Mouse (Mus musculus): Measurements from ENCODE around the gene Lrrc8c. TPM values are rescaled to one million over a fixed set of nuclear protein-coding genes. Genes with fewer than 3 reads are reported as not detected.

Lrrc8c gene
- polyA plus RNA-seq, 1 experiment from 2014 or later = 13.5 TPM

DNA sequence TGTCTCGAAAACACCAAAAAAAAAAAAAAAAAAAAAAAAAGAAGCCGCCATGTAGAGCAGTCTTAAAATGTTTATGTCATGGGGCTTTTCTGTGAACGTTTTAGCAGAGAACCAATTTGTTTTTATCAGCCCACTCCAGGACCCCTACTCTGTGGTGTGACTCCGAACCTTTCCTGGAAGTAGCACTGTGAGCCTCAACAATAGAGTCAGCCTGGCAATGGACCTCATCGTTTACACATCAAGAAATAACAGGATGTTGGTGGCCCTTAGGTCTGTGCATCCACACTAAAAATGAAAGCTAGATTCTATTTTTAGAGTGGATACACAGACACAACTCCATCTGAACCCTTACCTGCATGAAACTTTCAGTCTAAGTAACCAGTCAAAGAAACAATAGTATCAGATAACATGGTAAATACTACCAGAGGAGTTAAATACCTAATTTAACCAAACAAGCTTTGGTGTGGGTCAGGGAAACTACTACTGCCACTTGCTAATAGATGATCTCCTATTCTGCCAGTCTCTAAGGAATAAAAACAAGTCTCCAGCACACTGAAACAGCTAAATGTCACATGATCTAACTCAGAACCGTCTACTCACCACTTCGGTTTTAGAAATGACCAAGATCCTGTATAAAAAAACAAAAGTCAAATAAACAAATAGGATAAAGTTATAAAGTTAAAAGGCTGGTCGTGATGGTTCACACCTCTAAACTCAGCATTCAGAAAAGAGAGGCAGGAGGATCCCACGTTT, 95.7 kb downstream of the Lrrc8c start:
- WGBS = 68% methylated on average over 8 of the region's 9 CpGs
- DNase-seq (ENCODE audit: low spot score) = no peak
- no peak overlapping the region for H3K27ac ChIP-seq (replicated peaks; ENCODE audit: low read depth, low read length)
- H3K9me3 ChIP-seq (replicated peaks; ENCODE audit: control insufficient read depth, low read length) = no peaks in the 10 kb centered on the region
- H3K27me3 ChIP-seq (ENCODE audit: control insufficient read depth, insufficient read depth, low read length) = no peaks in the 10 kb centered on the region
- no peak overlapping the region for H3K4me3 ChIP-seq (ENCODE audit: low read depth, low read length)
- H3K9ac ChIP-seq (replicated peaks; ENCODE audit: low read length) = no peak overlapping the region
- H3K36me3 ChIP-seq (replicated peaks; ENCODE audit: control insufficient read depth, insufficient read depth, low read depth, low read length) = no peaks in the 10 kb centered on the region
- no peak overlapping the region for H3K4me2 ChIP-seq (ENCODE audit: low read depth, low read length)
- ATAC-seq (replicated peaks; ENCODE audit: insufficient number of reproducible peaks, low FRiP score, low TSS enrichment, low read depth) = no peak
- H3K4me1 ChIP-seq (ENCODE audit: control insufficient read depth, insufficient read depth, low read length) = no peaks in the 10 kb centered on the region

DNA sequence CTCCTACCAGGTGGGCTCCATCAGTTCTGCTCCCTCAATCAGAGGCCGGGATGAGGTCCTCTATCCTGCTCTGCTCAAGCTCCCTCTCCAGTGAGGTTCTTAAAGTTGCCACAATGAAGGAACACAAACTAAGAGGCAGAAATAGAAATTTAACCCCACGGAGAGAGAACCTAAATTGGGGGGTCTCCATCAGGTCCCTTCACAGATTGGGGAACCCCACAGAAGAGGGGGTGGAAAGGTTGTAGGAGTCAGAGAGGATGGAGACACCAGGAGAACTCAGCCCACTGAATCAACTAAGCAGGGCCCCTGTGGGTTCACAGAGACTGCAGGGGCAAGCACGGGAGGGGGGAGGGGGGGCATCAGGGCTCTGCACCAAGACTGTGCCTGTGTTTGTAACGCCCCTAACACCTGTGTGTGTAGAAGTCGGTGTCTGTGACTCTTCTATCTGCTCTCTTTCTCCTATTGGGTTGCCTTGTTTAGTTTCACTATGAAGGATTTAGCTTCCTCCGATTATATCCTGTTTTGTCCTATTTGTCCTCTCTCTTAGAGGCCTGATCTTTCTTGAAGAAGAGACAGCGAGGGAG, 96.8 kb downstream of the Lrrc8c start:
- Histone ChIP-seq H3K4me2 (ENCODE audit: low read depth, low read length) (no peak overlapping the region), H3K9ac (replicated peaks; ENCODE audit: low read length) (no peak overlapping the region), H3K27me3 (ENCODE audit: control insufficient read depth, insufficient read depth, low read length) (no peaks in the 10 kb centered on the region), H3K9me3 (replicated peaks; ENCODE audit: control insufficient read depth, low read length) (no peaks in the 10 kb centered on the region), H3K4me3 (ENCODE audit: low read depth, low read length) (no peak overlapping the region), H3K36me3 (replicated peaks; ENCODE audit: control insufficient read depth, insufficient read depth, low read depth, low read length) (no peaks in the 10 kb centered on the region), H3K27ac (replicated peaks; ENCODE audit: low read depth, low read length) (no peak overlapping the region), H3K4me1 (ENCODE audit: control insufficient read depth, insufficient read depth, low read length) (no peaks in the 10 kb centered on the region)
- no peak for ATAC-seq (replicated peaks; ENCODE audit: insufficient number of reproducible peaks, low FRiP score, low TSS enrichment, low read depth)
- 72% methylated on average over 7 of the region's 7 CpGs for WGBS
- no peak for DNase-seq (ENCODE audit: low spot score)

DNA sequence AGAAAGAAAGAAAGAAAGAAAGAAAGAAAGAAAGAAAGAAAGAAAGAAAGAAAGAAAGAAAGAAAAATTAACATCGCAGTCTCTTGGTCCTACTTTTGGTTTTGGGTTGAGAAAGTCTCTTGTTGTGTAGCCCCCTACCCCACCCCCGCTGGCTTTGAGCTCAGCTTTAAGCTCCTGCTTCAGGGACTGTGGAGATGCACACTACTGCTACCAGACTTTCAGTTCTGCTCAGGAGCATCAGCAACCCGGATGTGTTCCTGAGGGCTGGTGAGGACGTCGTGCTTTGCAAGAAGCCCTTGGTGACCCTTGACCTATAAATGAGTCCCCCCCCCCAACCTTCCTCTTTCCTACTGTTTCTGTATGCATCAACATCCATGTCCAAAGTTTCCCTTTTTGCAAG, 97.3 kb downstream of the Lrrc8c start:
- Histone ChIP-seq H3K27ac (replicated peaks; ENCODE audit: low read depth, low read length) (no peak overlapping the region), H3K36me3 (replicated peaks; ENCODE audit: control insufficient read depth, insufficient read depth, low read depth, low read length) (no peaks in the 10 kb centered on the region), H3K9me3 (replicated peaks; ENCODE audit: control insufficient read depth, low read length) (no peaks in the 10 kb centered on the region), H3K4me2 (ENCODE audit: low read depth, low read length) (no peak overlapping the region), H3K4me1 (ENCODE audit: control insufficient read depth, insufficient read depth, low read length) (no peaks in the 10 kb centered on the region), H3K9ac (replicated peaks; ENCODE audit: low read length) (no peak overlapping the region), H3K4me3 (ENCODE audit: low read depth, low read length) (no peak overlapping the region), H3K27me3 (ENCODE audit: control insufficient read depth, insufficient read depth, low read length) (no peaks in the 10 kb centered on the region)
- 59% methylated on average over 5 of the region's 5 CpGs for WGBS
- no peak for ATAC-seq (replicated peaks; ENCODE audit: insufficient number of reproducible peaks, low FRiP score, low TSS enrichment, low read depth)
- no peak for DNase-seq (ENCODE audit: low spot score)

DNA sequence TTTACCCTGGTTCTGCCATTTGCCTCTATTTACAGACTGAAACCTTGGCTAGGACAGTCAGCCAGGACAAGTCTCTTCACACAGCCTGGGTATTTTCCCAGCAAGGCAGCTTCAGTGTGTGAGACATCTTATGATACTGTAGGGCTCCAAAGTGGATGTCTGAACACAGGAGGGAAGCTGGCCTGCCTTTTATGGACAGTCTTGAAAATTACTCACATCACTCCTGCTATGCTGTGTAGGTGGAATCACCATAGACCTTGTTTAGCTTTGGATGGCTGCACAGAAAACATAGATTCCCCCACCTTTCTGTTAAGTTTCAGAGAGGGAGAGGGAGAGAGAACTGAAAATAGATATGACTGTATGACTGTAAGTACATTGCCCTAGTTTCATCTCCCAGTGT, 99.3 kb downstream of the Lrrc8c start:
- H3K27me3 ChIP-seq (ENCODE audit: control insufficient read depth, insufficient read depth, low read length) = no peaks in the 10 kb centered on the region
- no peak overlapping the region for H3K9ac ChIP-seq (replicated peaks; ENCODE audit: low read length)
- H3K4me2 ChIP-seq (ENCODE audit: low read depth, low read length) = no peak overlapping the region
- H3K9me3 ChIP-seq (replicated peaks; ENCODE audit: control insufficient read depth, low read length) = no peaks in the 10 kb centered on the region
- ATAC-seq (replicated peaks; ENCODE audit: insufficient number of reproducible peaks, low FRiP score, low TSS enrichment, low read depth) = no peak
- H3K4me3 ChIP-seq (ENCODE audit: low read depth, low read length) = no peak overlapping the region
- H3K36me3 ChIP-seq (replicated peaks; ENCODE audit: control insufficient read depth, insufficient read depth, low read depth, low read length) = no peaks in the 10 kb centered on the region
- H3K4me1 ChIP-seq (ENCODE audit: control insufficient read depth, insufficient read depth, low read length) = no peaks in the 10 kb centered on the region
- no peak overlapping the region for H3K27ac ChIP-seq (replicated peaks; ENCODE audit: low read depth, low read length)
- no peak for DNase-seq (ENCODE audit: low spot score)

DNA sequence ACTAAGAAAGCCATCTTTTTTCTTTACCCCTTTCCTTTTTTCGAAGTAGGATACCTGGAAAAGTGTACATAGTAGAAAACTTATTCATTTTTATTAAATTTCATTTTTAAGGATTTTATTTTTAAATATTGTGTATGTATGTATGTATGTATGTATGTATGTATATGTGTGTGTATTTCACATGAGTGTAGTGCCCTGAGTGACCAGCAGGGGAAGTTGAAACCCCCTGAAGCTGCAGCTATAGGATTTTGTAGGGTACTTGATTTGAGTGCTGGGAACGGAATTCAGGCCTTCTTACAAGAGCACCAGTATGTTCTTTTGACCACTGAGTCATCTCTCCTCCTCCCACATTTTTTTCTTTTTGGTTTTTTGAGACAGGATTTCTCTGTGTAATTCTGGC, 100.5 kb downstream of the Lrrc8c start:
- ATAC-seq (replicated peaks; ENCODE audit: insufficient number of reproducible peaks, low FRiP score, low TSS enrichment, low read depth) (no peak), DNase-seq (ENCODE audit: low spot score) (no peak)
- no peak overlapping the region for H3K27ac ChIP-seq (replicated peaks; ENCODE audit: low read depth, low read length)
- no peaks in the 10 kb centered on the region for H3K27me3 ChIP-seq (ENCODE audit: control insufficient read depth, insufficient read depth, low read length)
- H3K9ac ChIP-seq (replicated peaks; ENCODE audit: low read length) = no peak overlapping the region
- no peak overlapping the region for H3K4me3 ChIP-seq (ENCODE audit: low read depth, low read length)
- H3K4me2 ChIP-seq (ENCODE audit: low read depth, low read length) = no peak overlapping the region
- H3K36me3 ChIP-seq (replicated peaks; ENCODE audit: control insufficient read depth, insufficient read depth, low read depth, low read length) = no peaks in the 10 kb centered on the region
- no peaks in the 10 kb centered on the region for H3K4me1 ChIP-seq (ENCODE audit: control insufficient read depth, insufficient read depth, low read length)
- H3K9me3 ChIP-seq (replicated peaks; ENCODE audit: control insufficient read depth, low read length) = no peaks in the 10 kb centered on the region
- WGBS = 83% methylated on average over 2 of the region's 2 CpGs

DNA sequence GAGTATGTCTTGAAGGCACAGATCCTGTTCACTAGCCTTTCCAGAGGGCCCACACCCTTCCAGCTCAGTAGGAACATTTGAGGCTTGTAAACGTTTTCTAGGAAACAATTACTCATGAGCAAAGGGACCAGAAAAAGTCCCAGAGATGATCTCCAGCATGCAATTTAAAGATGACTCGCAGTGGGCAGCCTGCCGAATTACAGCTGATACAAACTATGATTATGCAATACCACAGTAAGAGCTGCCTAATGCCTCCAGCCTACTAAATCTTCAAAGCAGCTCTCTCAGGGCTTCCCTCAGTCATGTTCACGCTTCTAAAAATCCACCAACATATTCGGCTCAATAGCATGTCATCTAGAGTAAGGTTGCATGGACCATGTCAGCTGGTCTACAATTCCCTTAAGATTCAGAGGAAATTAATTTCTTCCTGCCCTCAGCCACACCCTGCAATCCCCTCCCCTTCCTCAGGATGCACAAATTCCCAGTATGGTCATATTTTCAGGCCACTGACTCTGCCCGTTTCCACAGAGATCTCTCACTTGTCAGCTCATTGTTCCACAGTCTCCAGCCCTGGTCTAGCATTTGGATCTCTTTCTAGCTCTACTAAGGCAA, 101.4 kb downstream of the Lrrc8c start:
- no peak for ATAC-seq (replicated peaks; ENCODE audit: insufficient number of reproducible peaks, low FRiP score, low TSS enrichment, low read depth)
- no peak overlapping the region for H3K9ac ChIP-seq (replicated peaks; ENCODE audit: low read length)
- no peak overlapping the region for H3K4me2 ChIP-seq (ENCODE audit: low read depth, low read length)
- DNase-seq (ENCODE audit: low spot score) = no peak
- H3K4me3 ChIP-seq (ENCODE audit: low read depth, low read length) = no peak overlapping the region
- H3K4me1 ChIP-seq (ENCODE audit: control insufficient read depth, insufficient read depth, low read length) = no peaks in the 10 kb centered on the region
- no peaks in the 10 kb centered on the region for H3K9me3 ChIP-seq (replicated peaks; ENCODE audit: control insufficient read depth, low read length)
- no peaks in the 10 kb centered on the region for H3K36me3 ChIP-seq (replicated peaks; ENCODE audit: control insufficient read depth, insufficient read depth, low read depth, low read length)
- H3K27ac ChIP-seq (replicated peaks; ENCODE audit: low read depth, low read length) = no peak overlapping the region
- H3K27me3 ChIP-seq (ENCODE audit: control insufficient read depth, insufficient read depth, low read length) = no peaks in the 10 kb centered on the region
- 79% methylated on average over 6 of the region's 6 CpGs for WGBS

DNA sequence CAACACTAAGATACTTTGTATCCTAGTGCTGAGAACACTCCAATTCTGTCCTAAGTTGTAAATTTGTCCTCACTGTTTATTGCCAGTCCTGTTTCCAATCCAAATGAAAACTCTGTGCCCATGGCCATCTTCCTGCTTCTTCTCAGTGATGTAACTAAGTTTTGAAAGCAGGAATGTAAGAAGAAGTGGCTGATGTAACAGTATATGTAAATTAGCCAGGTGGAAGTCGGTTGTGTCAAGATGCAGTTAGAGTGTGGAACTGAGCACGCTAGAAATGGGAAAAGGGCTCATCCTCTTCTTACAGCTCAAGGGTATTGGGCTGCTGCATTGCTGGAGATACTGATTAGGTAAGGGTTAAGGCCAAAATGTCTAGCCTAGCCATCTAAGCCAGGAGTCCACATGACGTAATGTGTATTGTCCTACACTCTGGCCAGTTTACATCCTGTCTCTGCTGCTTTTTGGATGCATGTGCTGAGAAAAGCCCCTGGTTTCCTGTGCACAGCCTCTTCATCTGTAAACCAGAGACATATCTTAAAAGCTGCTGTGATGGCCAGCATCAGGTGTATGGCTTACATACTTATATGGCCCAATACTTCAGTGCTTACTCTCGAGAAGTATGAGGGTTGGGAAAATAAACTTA, 104.0 kb downstream of the Lrrc8c start:
- Histone ChIP-seq H3K36me3 (replicated peaks; ENCODE audit: control insufficient read depth, insufficient read depth, low read depth, low read length) (no peaks in the 10 kb centered on the region), H3K4me2 (ENCODE audit: low read depth, low read length) (no peak overlapping the region), H3K9ac (replicated peaks; ENCODE audit: low read length) (no peak overlapping the region), H3K4me1 (ENCODE audit: control insufficient read depth, insufficient read depth, low read length) (no peaks in the 10 kb centered on the region), H3K9me3 (replicated peaks; ENCODE audit: control insufficient read depth, low read length) (no peaks in the 10 kb centered on the region), H3K4me3 (ENCODE audit: low read depth, low read length) (no peak overlapping the region), H3K27me3 (ENCODE audit: control insufficient read depth, insufficient read depth, low read length) (no peaks in the 10 kb centered on the region), H3K27ac (replicated peaks; ENCODE audit: low read depth, low read length) (no peak overlapping the region)
- ATAC-seq (replicated peaks; ENCODE audit: insufficient number of reproducible peaks, low FRiP score, low TSS enrichment, low read depth) (no peak), DNase-seq (ENCODE audit: low spot score) (no peak)
- WGBS = 51% methylated on average over 4 of the region's 4 CpGs

DNA sequence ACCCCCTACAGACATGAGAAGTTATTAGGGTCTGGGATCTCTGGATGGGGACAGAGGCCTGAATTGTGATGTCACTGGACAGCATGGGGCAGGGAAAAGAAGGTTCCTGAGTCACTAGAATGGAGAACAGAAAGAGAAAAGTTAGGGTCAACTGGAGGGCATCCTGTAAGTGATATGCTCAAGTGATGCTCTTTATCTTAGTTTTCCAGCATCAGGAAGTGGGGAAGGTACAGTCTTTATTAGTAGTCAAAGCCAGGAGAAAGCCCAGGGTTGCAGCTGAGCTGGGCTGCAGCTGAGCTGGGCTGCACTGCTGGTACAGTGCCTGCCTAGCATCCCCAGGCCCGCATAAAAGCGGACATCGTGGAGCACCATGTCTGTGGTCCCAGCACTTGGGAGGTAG, 105.1 kb downstream of the Lrrc8c start:
- no peak overlapping the region for H3K4me3 ChIP-seq (ENCODE audit: low read depth, low read length)
- H3K36me3 ChIP-seq (replicated peaks; ENCODE audit: control insufficient read depth, insufficient read depth, low read depth, low read length) = no peaks in the 10 kb centered on the region
- H3K27ac ChIP-seq (replicated peaks; ENCODE audit: low read depth, low read length) = no peak overlapping the region
- H3K9me3 ChIP-seq (replicated peaks; ENCODE audit: control insufficient read depth, low read length) = no peaks in the 10 kb centered on the region
- no peak for ATAC-seq (replicated peaks; ENCODE audit: insufficient number of reproducible peaks, low FRiP score, low TSS enrichment, low read depth)
- WGBS = 88% methylated on average over 3 of the region's 3 CpGs
- no peaks in the 10 kb centered on the region for H3K4me1 ChIP-seq (ENCODE audit: control insufficient read depth, insufficient read depth, low read length)
- H3K9ac ChIP-seq (replicated peaks; ENCODE audit: low read length) = no peak overlapping the region
- H3K27me3 ChIP-seq (ENCODE audit: control insufficient read depth, insufficient read depth, low read length) = no peaks in the 10 kb centered on the region
- no peak overlapping the region for H3K4me2 ChIP-seq (ENCODE audit: low read depth, low read length)
- DNase-seq (ENCODE audit: low spot score) = no peak
